Mouse (Mus musculus) kidney, adult 2 months (tissue): ENCODE results near the gene Tspan7. TPM values are rescaled to one million over a fixed set of nuclear protein-coding genes. Genes with fewer than 3 reads are reported as not detected.

ENCODE experiments used
- DNase-seq: peaks from one replicate; pipeline ENCODE4 v3.0.0; 2021
- H3K27ac ChIP-seq: fragments of 200-500 bp; 2 replicates; pipeline ENCODE4 v1.5.1; 2012; ENCODE audit warnings: low read depth, low read length, control low read depth, inconsistent platforms; ENCODE audit not compliant: insufficient read depth
- H3K27me3 ChIP-seq: fragments of 200-500 bp; replicated peaks from 2 replicates; pipeline ENCODE4 v1.6.1; 2012; ENCODE audit warnings: mild to moderate bottlenecking, moderate library complexity, low read length, inconsistent platforms; ENCODE audit not compliant: control insufficient read depth, insufficient read depth
- H3K36me3 ChIP-seq: fragments of 200-500 bp; 2 replicates; pipeline ENCODE4 v1.6.1; 2012; ENCODE audit warnings: mild to moderate bottlenecking, moderate library complexity, low read length, inconsistent platforms; ENCODE audit not compliant: control insufficient read depth, insufficient read depth
- H3K4me1 ChIP-seq: fragments of 200-500 bp; 2 replicates; pipeline ENCODE4 v1.6.1; 2011; ENCODE audit warnings: low read length; ENCODE audit not compliant: control insufficient read depth, insufficient read depth
- H3K4me3 ChIP-seq: fragments of 200-500 bp; 2 replicates; pipeline ENCODE4 v1.5.1; 2011; ENCODE audit warnings: mild to moderate bottlenecking, low read depth, low read length, control low read depth; ENCODE audit not compliant: insufficient read depth
- CTCF ChIP-seq: fragments of 200-500 bp; conservative IDR thresholded peaks from 2 replicates; pipeline ENCODE4 v1.5.1; 2011; ENCODE audit warnings: low read depth, mild to moderate bottlenecking, control low read depth, low read length, moderate library complexity, mixed read lengths; ENCODE audit not compliant: insufficient read depth, insufficient read length
- POLR2A ChIP-seq: fragments of 200-500 bp; IDR thresholded peaks from one replicate; pipeline ENCODE4 v1.6.1; 2011; ENCODE audit warnings: low read depth, low read length, control low read depth
- WGBS: fragments of 180-500 bp; shearing (Covaris S2); methylation state at CpG from one replicate; pipeline ENCODE4 v1.1.7; 2018; 5-methylcytosine and 5-hydroxymethylcytosine counted together
- polyA plus RNA-seq: library from polyadenylated mRNA; depleted of rRNA; stranded (reverse); fragments of >200 nt; gene quantifications from 2 replicates; pipeline ENCODE4 v1.2.3, GENCODE M21; 2012

Gene Tspan7
- polyA plus RNA-seq, 1 experiment: 86.1 TPM

GRCm38 (mm10) chrX:10546840-10547239 lies 61.9 kb downstream of the Tspan7 start:
- no peak for DNase-seq
- no peaks in the 10 kb centered on the region for H3K4me1 ChIP-seq
- no peak overlapping the region for H3K27ac ChIP-seq
- H3K36me3 ChIP-seq: no peaks in the 10 kb centered on the region
- WGBS: 82% methylated on average over 3 of the region's 3 CpGs
- TF ChIP-seq POLR2A (no peak), CTCF (no peak)
- H3K4me3 ChIP-seq: no peak overlapping the region
- H3K27me3 ChIP-seq: no peaks in the 10 kb centered on the region

GRCm38 (mm10) chrX:10549708-10550107 lies 64.8 kb downstream of the Tspan7 start:
- DNase-seq: no peak
- Histone ChIP-seq H3K4me1 (no peaks in the 10 kb centered on the region), H3K27me3 (no peaks in the 10 kb centered on the region), H3K36me3 (no peaks in the 10 kb centered on the region), H3K4me3 (no peak overlapping the region), H3K27ac (no peak overlapping the region)
- 88% methylated on average over 3 of the region's 3 CpGs for WGBS
- TF ChIP-seq POLR2A: no peak
- 0 out of 2 replicates have a peak, but pooled peaks have one; percentile 5 for TF ChIP-seq CTCF

- no peak overlapping the region for H3K4me3 ChIP-seq
- no peaks in the 10 kb centered on the region for H3K36me3 ChIP-seq
- WGBS: 56% methylated on average over 3 of the region's 3 CpGs
- H3K27me3 ChIP-seq: no peaks in the 10 kb centered on the region
- no peak for TF ChIP-seq POLR2A
- TF ChIP-seq CTCF: no peak
- no peak overlapping the region for H3K27ac ChIP-seq
- peaks cover 3% of the 10 kb centered on the region; the same call in 1 of the 2 replicates for H3K4me1 ChIP-seq
- peak; percentile 27 for DNase-seq
Observed at GRCm38 (mm10) chrX:10556899-10557298, 71.9 kb downstream of the Tspan7 start.

- Histone ChIP-seq H3K36me3 (no peaks in the 10 kb centered on the region), H3K4me1 (peaks cover 3% of the 10 kb centered on the region; the same call in 1 of the 2 replicates), H3K27ac (no peak overlapping the region), H3K27me3 (no peaks in the 10 kb centered on the region), H3K4me3 (no peak overlapping the region)
- TF ChIP-seq CTCF (no peak), POLR2A (no peak)
- DNase-seq: no peak
- 77% methylated on average over 5 of the region's 5 CpGs for WGBS
Observed at GRCm38 (mm10) chrX:10557596-10557995, 72.6 kb downstream of the Tspan7 start.

GRCm38 (mm10) chrX:10558625-10559024 lies 73.7 kb downstream of the Tspan7 start:
- no peak for TF ChIP-seq CTCF
- TF ChIP-seq POLR2A: no peak
- no peaks in the 10 kb centered on the region for H3K36me3 ChIP-seq
- H3K4me1 ChIP-seq: peaks cover 3% of the 10 kb centered on the region; the same call in 1 of the 2 replicates
- H3K27me3 ChIP-seq: no peaks in the 10 kb centered on the region
- no peak overlapping the region for H3K4me3 ChIP-seq
- H3K27ac ChIP-seq: no peak overlapping the region
- no peak for DNase-seq
- WGBS: 84% methylated on average over 2 of the region's 2 CpGs

- WGBS: 93% methylated on average over 3 of the region's 3 CpGs
- no peaks in the 10 kb centered on the region for H3K36me3 ChIP-seq
- DNase-seq: no peak
- H3K27ac ChIP-seq: no peak overlapping the region
- TF ChIP-seq POLR2A: no peak
- no peak for TF ChIP-seq CTCF
- H3K27me3 ChIP-seq: no peaks in the 10 kb centered on the region
- H3K4me3 ChIP-seq: no peak overlapping the region
- H3K4me1 ChIP-seq: no peaks in the 10 kb centered on the region
Observed at GRCm38 (mm10) chrX:10565811-10566210, 80.9 kb downstream of the Tspan7 start.

- no peak for TF ChIP-seq CTCF
- TF ChIP-seq POLR2A: no peak
- no peaks in the 10 kb centered on the region for H3K27me3 ChIP-seq
- WGBS: 4% methylated on average over 3 of the region's 3 CpGs
- H3K27ac ChIP-seq: no peak overlapping the region
- no peaks in the 10 kb centered on the region for H3K36me3 ChIP-seq
- no peaks in the 10 kb centered on the region for H3K4me1 ChIP-seq
- no peak overlapping the region for H3K4me3 ChIP-seq
- peak; percentile 78 for DNase-seq
Observed at GRCm38 (mm10) chrX:10574523-10574922, 89.6 kb downstream of the Tspan7 start.
